Mouse (Mus musculus) CH12.LX (cell line): ENCODE results near the gene Alkbh3. TPM values are rescaled to one million over a fixed set of nuclear protein-coding genes. Genes with fewer than 3 reads are reported as not detected.

Source experiments
- DNase-seq: peaks from one replicate; pipeline ENCODE4 v3.0.0-alpha.2; 2013; ENCODE audit errors: extremely low read depth
- H3K27ac ChIP-seq: 2 replicates; pipeline ENCODE4 v1.5.1; 2012; ENCODE audit warnings: low read depth, mild to moderate bottlenecking, control low read depth, moderate library complexity; ENCODE audit not compliant: insufficient read depth
- H3K27me3 ChIP-seq: replicated peaks from 2 replicates; pipeline ENCODE3; 2012; ENCODE audit warnings: inconsistent platforms
- H3K36me3 ChIP-seq, 2 experiments: replicated peaks in 1 of 2; 2 replicates each; pipeline versions ENCODE3 to v1.6.1; 2012; ENCODE audit warnings: inconsistent platforms in 1 of 2, low read length in 1 of 2, mild to moderate bottlenecking in 1 of 2, mixed read lengths in 1 of 2, moderate library complexity in 1 of 2; ENCODE audit not compliant: control insufficient read depth in 1 of 2, insufficient read depth in 1 of 2
- H3K4me1 ChIP-seq, 2 experiments: 2 replicates each; pipeline ENCODE4 v1.6.1; 2012; ENCODE audit warnings: inconsistent platforms in 1 of 2, moderate library complexity in 1 of 2; ENCODE audit not compliant: insufficient read depth in 2 of 2, control insufficient read depth in 1 of 2
- H3K4me2 ChIP-seq: 2 replicates; pipeline ENCODE4 v1.6.1; 2012; ENCODE audit warnings: low read depth, mild to moderate bottlenecking, control low read depth; ENCODE audit not compliant: poor library complexity, insufficient read depth, severe bottlenecking
- H3K4me3 ChIP-seq, 3 experiments: fragments of 150-350 bp in 1 of 3; sonication (generic) in 1 of 3; replicated peaks in 1 of 3; 2 replicates each; pipeline versions ENCODE3 to v1.5.1; 2011 to 2012; ENCODE audit warnings: low read depth in 2 of 3, low read length in 2 of 3, mild to moderate bottlenecking in 2 of 3, moderate library complexity in 2 of 3, control low read depth in 1 of 3, improper control_type of control experiment in 1 of 3, inconsistent platforms in 1 of 3, mixed read lengths in 1 of 3; ENCODE audit not compliant: poor library complexity in 1 of 3
- H3K79me2 ChIP-seq: replicated peaks from 2 replicates; pipeline ENCODE4 v1.6.1; 2012; ENCODE audit warnings: mild to moderate bottlenecking, moderate library complexity; ENCODE audit not compliant: control insufficient read depth, poor library complexity, insufficient read depth, severe bottlenecking; ENCODE audit errors: extremely low read depth
- H3K9ac ChIP-seq: 2 replicates; pipeline ENCODE4 v1.6.1; 2012; ENCODE audit warnings: low read depth, mild to moderate bottlenecking, control low read depth, moderate library complexity; ENCODE audit not compliant: insufficient read depth
- H3K9me3 ChIP-seq: replicated peaks from 2 replicates; pipeline ENCODE3; 2012; ENCODE audit warnings: low read length, inconsistent platforms, mixed read lengths
- BHLHE40 ChIP-seq: IDR thresholded peaks from 2 replicates; pipeline ENCODE4 v1.6.1; 2011; ENCODE audit warnings: mild to moderate bottlenecking, low read depth, low read length, improper control_type of control experiment
- CHD1 ChIP-seq: IDR thresholded peaks from 2 replicates; pipeline ENCODE4 v1.6.1; 2012; ENCODE audit warnings: low read depth, low read length, improper control_type of control experiment, inconsistent platforms
- CHD2 ChIP-seq: IDR thresholded peaks from 2 replicates; pipeline ENCODE4 v1.6.1; 2011; ENCODE audit warnings: low read length, improper control_type of control experiment
- CTCF ChIP-seq, 2 experiments: IDR thresholded peaks in 1 of 2; conservative IDR thresholded peaks in 1 of 2; 2 replicates each; pipeline ENCODE4 v1.5.1; 2011 to 2012; ENCODE audit warnings: low read depth in 2 of 2, low read length in 2 of 2, improper control_type of control experiment in 1 of 2, inconsistent platforms in 1 of 2, mild to moderate bottlenecking in 1 of 2, moderate library complexity in 1 of 2
- E2F4 ChIP-seq: IDR thresholded peaks from 2 replicates; pipeline ENCODE4 v1.6.1; 2011; ENCODE audit warnings: low read depth, low read length, improper control_type of control experiment; ENCODE audit not compliant: insufficient replicate concordance
- ELF1 ChIP-seq: IDR thresholded peaks from 2 replicates; pipeline ENCODE4 v1.6.1; 2014; ENCODE audit warnings: low read depth, mild to moderate bottlenecking, inconsistent platforms, low read length, improper control_type of control experiment
- ETS1 ChIP-seq: conservative IDR thresholded peaks from 2 replicates; pipeline ENCODE4 v1.6.1; 2012; ENCODE audit warnings: low read depth, mild to moderate bottlenecking, inconsistent platforms, low read length, improper control_type of control experiment, moderate library complexity
- HCFC1 ChIP-seq: IDR thresholded peaks from 2 replicates; pipeline ENCODE4 v1.6.1; 2012; ENCODE audit warnings: low read depth, mild to moderate bottlenecking, inconsistent platforms, low read length, improper control_type of control experiment
- IRF4 ChIP-seq: IDR thresholded peaks from 2 replicates; pipeline ENCODE4 v1.6.1; 2014; ENCODE audit warnings: low read depth, mild to moderate bottlenecking, inconsistent platforms, low read length, improper control_type of control experiment
- JUN ChIP-seq: IDR thresholded peaks from 2 replicates; pipeline ENCODE4 v1.6.1; 2011; ENCODE audit warnings: low read depth, mild to moderate bottlenecking, low read length, improper control_type of control experiment, moderate library complexity; ENCODE audit not compliant: insufficient read depth
- MAFK ChIP-seq: IDR thresholded peaks from 2 replicates; pipeline ENCODE4 v1.6.1; 2011; ENCODE audit warnings: low read length, improper control_type of control experiment; ENCODE audit not compliant: insufficient replicate concordance
- MAZ ChIP-seq: IDR thresholded peaks from 2 replicates; pipeline ENCODE4 v1.6.1; 2012; ENCODE audit warnings: low read depth, mild to moderate bottlenecking, inconsistent platforms, low read length, improper control_type of control experiment, moderate library complexity
- MXI1 ChIP-seq: IDR thresholded peaks from 2 replicates; pipeline ENCODE4 v1.6.1; 2011; ENCODE audit warnings: mild to moderate bottlenecking, low read depth, low read length, improper control_type of control experiment
- NRF1 ChIP-seq: IDR thresholded peaks from 2 replicates; pipeline ENCODE4 v1.6.1; 2014; ENCODE audit warnings: low read depth, mild to moderate bottlenecking, inconsistent platforms, low read length, improper control_type of control experiment, moderate library complexity
- PAX5 ChIP-seq: IDR thresholded peaks from 2 replicates; pipeline ENCODE4 v1.6.1; 2012; ENCODE audit warnings: low read length, inconsistent platforms, mixed read lengths
- POLR2AphosphoS2 ChIP-seq: IDR thresholded peaks from 2 replicates; pipeline ENCODE4 v1.6.1; 2011; ENCODE audit warnings: low read depth, low read length, improper control_type of control experiment
- RAD21 ChIP-seq: IDR thresholded peaks from 2 replicates; pipeline ENCODE4 v1.6.1; 2011; ENCODE audit warnings: low read depth, mild to moderate bottlenecking, low read length, improper control_type of control experiment, moderate library complexity
- RCOR1 ChIP-seq: conservative IDR thresholded peaks from 2 replicates; pipeline ENCODE4 v1.6.1; 2012; ENCODE audit warnings: low read depth, mild to moderate bottlenecking, inconsistent platforms, low read length, improper control_type of control experiment
- SIN3A ChIP-seq: IDR thresholded peaks from 2 replicates; pipeline ENCODE4 v1.6.1; 2012; ENCODE audit warnings: low read length, improper control_type of control experiment, inconsistent platforms
- TBP ChIP-seq: conservative IDR thresholded peaks from 2 replicates; pipeline ENCODE4 v1.6.1; 2011; ENCODE audit warnings: low read depth, low read length, improper control_type of control experiment
- TCF12 ChIP-seq: IDR thresholded peaks from 2 replicates; pipeline ENCODE4 v1.6.1; 2014; ENCODE audit warnings: low read depth, mild to moderate bottlenecking, inconsistent platforms, low read length, improper control_type of control experiment
- UBTF ChIP-seq: IDR thresholded peaks from 2 replicates; pipeline ENCODE4 v1.6.1; 2012; ENCODE audit warnings: low read depth, mild to moderate bottlenecking, inconsistent platforms, low read length, improper control_type of control experiment, moderate library complexity
- USF2 ChIP-seq: conservative IDR thresholded peaks from 2 replicates; pipeline ENCODE4 v1.6.1; 2011; ENCODE audit warnings: low read depth, low read length, improper control_type of control experiment
- ZC3H11A ChIP-seq: IDR thresholded peaks from 2 replicates; pipeline ENCODE4 v1.6.1; 2012; ENCODE audit warnings: low read depth, mild to moderate bottlenecking, inconsistent platforms, low read length, improper control_type of control experiment
- ZKSCAN1 ChIP-seq: IDR thresholded peaks from 2 replicates; pipeline ENCODE4 v1.6.1; 2012; ENCODE audit warnings: low read depth, inconsistent platforms, low read length, improper control_type of control experiment, borderline replicate concordance
- ZMIZ1 ChIP-seq: IDR thresholded peaks from 2 replicates; pipeline ENCODE4 v1.6.1; 2012; ENCODE audit warnings: low read depth, mild to moderate bottlenecking, inconsistent platforms, low read length, improper control_type of control experiment
- ZNF384 ChIP-seq: IDR thresholded peaks from 2 replicates; pipeline ENCODE4 v1.6.1; 2012; ENCODE audit warnings: low read depth, low read length, improper control_type of control experiment, inconsistent platforms
- dilution Hi-C: fragments of 300-500 bp; cut with MboI; formaldehyde crosslinking; loops from 2 replicates; pipeline ENCODE4 v1.14.3; 2020; ENCODE audit warnings: low sequenced_read_pairs; ENCODE audit not compliant: extremely low pct_unique_long_range_greater_than_20kb, extremely low pct_ligation_motif_present
- in situ Hi-C: fragments of 300-500 bp; cut with MboI; formaldehyde crosslinking; loops from 3 replicates; pipeline ENCODE4 v1.14.3; 2019; ENCODE audit warnings: low sequenced_read_pairs, low pct_ligation_motif_present, low pct_unique_long_range_greater_than_20kb, mixed read lengths
- polyA plus RNA-seq: library from polyadenylated mRNA; unstranded; fragments of >175 nt; gene quantifications from 2 replicates; pipeline ENCODE4 v1.2.1, GENCODE M21; 2012; ENCODE audit warnings: low read depth; ENCODE audit not compliant: insufficient read length
- total RNA-seq, 2 experiments: library from RNA; depleted of rRNA; stranded (reverse); fragments of 300-350 nt in 1 of 2; fragments of >200 nt in 1 of 2; gene quantifications; 2 replicates each; pipeline ENCODE4 v1.2.3; 2012 to 2014

Gene Alkbh3
- total and polyA plus RNA-seq, 3 experiments = 53.3 to 69.5 (median 57.9) TPM

- dilution Hi-C loops (no loop called here), in situ Hi-C loops (no loop called here)
- no peaks in the 10 kb centered on the region for H3K27me3 ChIP-seq
Measured at GRCm38 (mm10) chr2:93963802-93964201, 46.8 kb downstream of the Alkbh3 start.

GRCm38 (mm10) chr2:93961716-93962115 is 48.9 kb downstream of the Alkbh3 start:
- dilution Hi-C loops = no loop called here
- in situ Hi-C loops = no loop called here

More at GRCm38 (mm10) chr2:93963802-93964201, 46.8 kb downstream of the Alkbh3 start:
- Histone ChIP-seq H3K27ac (no peak overlapping the region), H3K9ac (no peak overlapping the region), H3K4me2 (no peak overlapping the region), H3K9me3 (peaks cover 12% of the 10 kb centered on the region), H3K4me3 (no peak overlapping the region), H3K4me1 (no peaks in the 10 kb centered on the region), H3K36me3 (no peaks in the 10 kb centered on the region), H3K79me2 (no peaks in the 10 kb centered on the region)
- DNase-seq = no peak
- TF ChIP-seq ZMIZ1 = no peak

GRCm38 (mm10) chr2:93959346-93959745 is 51.3 kb downstream of the Alkbh3 start:
- dilution Hi-C loops = no loop called here
- Histone ChIP-seq H3K36me3 (no peaks in the 10 kb centered on the region), H3K4me3 (no peak overlapping the region), H3K4me1 (no peaks in the 10 kb centered on the region), H3K4me2 (no peak overlapping the region), H3K79me2 (no peaks in the 10 kb centered on the region), H3K9ac (no peak overlapping the region), H3K27me3 (no peaks in the 10 kb centered on the region)
- no peak for DNase-seq
- in situ Hi-C loops = no loop called here
- TF ChIP-seq ZC3H11A = no peak
- TF ChIP-seq CTCF (conservative IDR thresholded peaks at IDR 0.05 in 1 of 2, IDR thresholded peaks at IDR 0.05 in 1 of 2; ENCODE audit: low read depth in 2 of 2, low read length in 2 of 2) = no peak
- no peak for TF ChIP-seq E2F4
- no peak for TF ChIP-seq PAX5
- TF ChIP-seq CHD2 = no peak
- no peak for TF ChIP-seq BHLHE40
- no peak for TF ChIP-seq RCOR1
- TF ChIP-seq MAFK = no peak
- TF ChIP-seq CHD1 = no peak
- no peak for TF ChIP-seq IRF4
- no peak for TF ChIP-seq MAZ
- no peak for TF ChIP-seq HCFC1
- TF ChIP-seq TBP = no peak
- no peak for TF ChIP-seq ZNF384
- TF ChIP-seq, all 38 proteins: peak for 0
- Histone ChIP-seq H3K9me3 (peaks cover 18% of the 10 kb centered on the region), H3K27ac (no peak overlapping the region)

More at GRCm38 (mm10) chr2:93961716-93962115, 48.9 kb downstream of the Alkbh3 start:
- TF ChIP-seq UBTF (no peak), CTCF (conservative IDR thresholded peaks at IDR 0.05 in 1 of 2, IDR thresholded peaks at IDR 0.05 in 1 of 2; ENCODE audit: low read depth in 2 of 2, low read length in 2 of 2) (no peak), SIN3A (no peak), HCFC1 (no peak), CHD1 (no peak), TCF12 (no peak), MXI1 (no peak), ETS1 (no peak), JUN (no peak), ELF1 (no peak), ZKSCAN1 (no peak), RAD21 (no peak), BHLHE40 (no peak), USF2 (no peak), NRF1 (no peak), MAFK (no peak), PAX5 (no peak), POLR2AphosphoS2 (no peak)
- peaks cover 14% of the 10 kb centered on the region for H3K9me3 ChIP-seq
- H3K27ac ChIP-seq = no peak overlapping the region
- H3K79me2 ChIP-seq = no peaks in the 10 kb centered on the region
- H3K9ac ChIP-seq = no peak overlapping the region
- H3K27me3 ChIP-seq = no peaks in the 10 kb centered on the region
- H3K4me3 ChIP-seq = no peak overlapping the region
- no peaks in the 10 kb centered on the region for H3K4me1 ChIP-seq
- no peak for DNase-seq
- no peaks in the 10 kb centered on the region for H3K36me3 ChIP-seq
- H3K4me2 ChIP-seq = no peak overlapping the region
